Mouse (Mus musculus) liver, postnatal 0 days (tissue): ENCODE measurements around the gene Dcst2.

ENCODE experiments used
- CTCF ChIP-seq: sonication (generic); IDR thresholded peaks from 2 replicates; pipeline ENCODE4 v1.5.1; 2016; ENCODE audit warnings: antibody characterized with exemption, low read depth
- EP300 ChIP-seq: IDR thresholded peaks from 2 replicates; pipeline ENCODE4 v1.6.1; 2016; ENCODE audit warnings: antibody characterized with exemption, low read depth, mild to moderate bottlenecking

GRCm38 (mm10) chr3:89321183-89322130 is 40.3 kb upstream of the Dcst2 start:
- TF ChIP-seq EP300 (no peak), CTCF (no peak)
